Mouse (Mus musculus) ES-E14 (cell line): ENCODE data around the gene Fscn2. TPM values are rescaled to one million over a fixed set of nuclear protein-coding genes. Genes with fewer than 3 reads are reported as not detected.
A peak's percentile ranks its signal among the peaks of the same experiment; 100 is the strongest.
"Not testable (repeated sequence)": the region's sequence is repeated elsewhere in the genome, so short reads cannot be mapped to it uniquely, and the experiment has no call there.

ENCODE experiments used
- DNase-seq: peaks from one replicate; pipeline ENCODE4 v3.0.0-alpha.2; 2013; ENCODE audit warnings: low read depth, low spot score
- H3K27ac ChIP-seq: 2 replicates; pipeline ENCODE4 v1.5.1; 2012; ENCODE audit warnings: low read depth, mild to moderate bottlenecking, low read length, moderate library complexity, mixed read lengths; ENCODE audit not compliant: poor library complexity, insufficient read depth, severe bottlenecking
- H3K36me3 ChIP-seq: 2 replicates; pipeline ENCODE4 v1.6.1; 2012; ENCODE audit warnings: mild to moderate bottlenecking, low read length, moderate library complexity, mixed read lengths; ENCODE audit not compliant: control insufficient read depth, poor library complexity, insufficient read depth, severe bottlenecking
- H3K4me1 ChIP-seq, 2 experiments: fragments of 150-350 bp in 1 of 2; sonication (generic) in 1 of 2; 2 replicates each; pipeline ENCODE4 v1.6.1; 2012; ENCODE audit warnings: low read length in 2 of 2, mild to moderate bottlenecking in 1 of 2, mixed read lengths in 1 of 2; ENCODE audit not compliant: control insufficient read depth in 2 of 2, insufficient read depth in 2 of 2, poor library complexity in 1 of 2
- H3K4me3 ChIP-seq, 2 experiments: fragments of 150-350 bp in 1 of 2; sonication (generic) in 1 of 2; 2 replicates each; pipeline ENCODE4 v1.5.1; 2012; ENCODE audit warnings: low read length in 2 of 2, low read depth in 1 of 2, mild to moderate bottlenecking in 1 of 2, mixed read lengths in 1 of 2; ENCODE audit not compliant: insufficient read depth in 1 of 2, poor library complexity in 1 of 2, severe bottlenecking in 1 of 2
- H3K9ac ChIP-seq: 2 replicates; pipeline ENCODE4 v1.6.1; 2012; ENCODE audit warnings: low read depth, mild to moderate bottlenecking, low read length, mixed read lengths; ENCODE audit not compliant: poor library complexity, insufficient read depth, severe bottlenecking
- H3K9me3 ChIP-seq: fragments of 150-350 bp; sonication (generic); 2 replicates; pipeline ENCODE4 v1.6.1; 2012; ENCODE audit warnings: low read depth, mild to moderate bottlenecking, low read length; ENCODE audit not compliant: control insufficient read depth, insufficient read depth
- CHD2 ChIP-seq: IDR thresholded peaks from 2 replicates; pipeline ENCODE4 v1.6.1; 2014; ENCODE audit warnings: mild to moderate bottlenecking, low read depth, low read length, inconsistent platforms
- HCFC1 ChIP-seq: IDR thresholded peaks from 2 replicates; pipeline ENCODE4 v1.6.1; 2012; ENCODE audit warnings: low read length, inconsistent platforms, borderline replicate concordance; ENCODE audit not compliant: insufficient read depth
- MAFK ChIP-seq: IDR thresholded peaks from 2 replicates; pipeline ENCODE4 v1.6.1; 2014; ENCODE audit warnings: mild to moderate bottlenecking, low read depth, low read length, inconsistent platforms; ENCODE audit not compliant: insufficient read depth
- ZC3H11A ChIP-seq: IDR thresholded peaks from 2 replicates; pipeline ENCODE4 v1.6.1; 2012; ENCODE audit warnings: low read depth, mild to moderate bottlenecking, inconsistent platforms, low read length, borderline replicate concordance
- ZNF384 ChIP-seq: IDR thresholded peaks from 2 replicates; pipeline ENCODE4 v1.6.1; 2012; ENCODE audit warnings: low read depth, low read length, inconsistent platforms
- in situ Hi-C, 2 experiments: fragments of 600-800 bp; cut with MboI; formaldehyde crosslinking; loops; one replicate each; pipeline ENCODE4 v1.15.1; 2025; ENCODE audit warnings: low sequenced_read_pairs in 2 of 2, inconsistent platforms in 1 of 2; ENCODE audit not compliant: unreplicated experiment in 2 of 2
- total RNA-seq: library from RNA; depleted of rRNA; stranded (reverse); fragments of 300-350 nt; gene quantifications from 2 replicates; pipeline ENCODE4 v1.2.3, GENCODE M21; 2012

The Fscn2 gene
- total RNA-seq, 1 experiment = 0.31 TPM

GRCm38 (mm10) chr11:120349986-120350702, 11.2 kb upstream of the Fscn2 start:
- in situ Hi-C loops = no loop called here
- Histone ChIP-seq H3K9ac (peak overlapping the region; percentile 94), H3K4me1 (peaks cover 4 to 30% of the 10 kb centered on the region in 2 experiments; a peak in 3 of 4 replicates), H3K4me3 (peak overlapping the region; percentile 67 to 79), H3K9me3 (no peaks in the 10 kb centered on the region), H3K27ac (peak overlapping the region; percentile 99), H3K36me3 (peaks cover 19% of the 10 kb centered on the region)
- DNase-seq = peak; percentile 82
- no peak for TF ChIP-seq ZC3H11A
- TF ChIP-seq MAFK = no peak
- TF ChIP-seq HCFC1 = no peak
- TF ChIP-seq CHD2 = no peak
- no peak for TF ChIP-seq ZNF384

GRCm38 (mm10) chr11:120350711-120351110, 10.6 kb upstream of the Fscn2 start:
- Histone ChIP-seq H3K36me3 (peaks cover 16% of the 10 kb centered on the region), H3K4me3 (peak overlapping the region; percentile 67 to 79), H3K9me3 (no peaks in the 10 kb centered on the region), H3K4me1 (peaks cover 4 to 30% of the 10 kb centered on the region in 2 experiments; a peak in 3 of 4 replicates), H3K27ac (peak overlapping the region; percentile 99), H3K9ac (peak overlapping the region; percentile 94)
- TF ChIP-seq MAFK (no peak), ZNF384 (no peak), CHD2 (no peak), HCFC1 (no peak), ZC3H11A (no peak)
- in situ Hi-C loops = no loop called here
- DNase-seq = no peak

DNA sequence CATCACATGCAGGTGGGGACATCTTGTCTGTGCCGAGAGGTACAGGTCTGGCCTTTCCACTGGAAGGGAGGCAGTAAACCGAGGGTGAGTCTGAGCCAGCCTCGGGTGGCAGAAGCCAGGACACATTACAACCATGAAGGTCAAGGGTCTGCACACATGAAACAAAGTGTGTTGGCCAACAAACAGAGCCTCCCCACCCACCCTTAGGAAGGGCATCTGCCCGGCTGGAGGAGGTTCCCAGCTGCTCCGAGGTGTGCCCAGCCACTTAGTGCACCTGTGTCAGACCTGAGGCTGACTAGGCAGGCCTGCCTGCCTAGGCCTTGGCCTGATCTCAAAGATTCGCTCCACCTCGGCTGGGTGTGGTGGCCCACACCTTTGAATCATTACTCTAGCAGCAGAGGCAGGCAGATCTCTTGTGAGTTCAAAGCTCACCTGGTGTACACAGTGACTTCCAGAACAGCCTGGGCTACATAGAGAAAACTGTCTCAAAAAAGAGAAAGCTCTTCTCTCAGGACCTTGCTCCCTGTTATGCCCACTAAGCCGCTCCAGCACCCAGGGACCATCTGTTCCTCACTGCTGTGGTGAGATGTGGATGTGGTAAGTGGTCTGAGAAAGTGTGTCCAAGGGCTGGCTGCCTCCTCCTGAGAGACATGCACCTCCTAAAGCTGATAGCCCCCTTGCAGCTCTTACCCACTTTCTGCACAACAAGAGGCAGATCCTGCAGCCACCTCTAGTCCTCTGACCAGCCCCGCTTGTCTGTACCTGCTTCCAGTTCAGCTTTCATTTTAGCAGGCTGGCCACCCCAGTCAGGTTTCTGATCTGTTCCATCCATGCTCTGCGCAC, 9.9 kb upstream of the Fscn2 start:
- H3K4me3 ChIP-seq = no peak overlapping the region
- DNase-seq = no peak
- H3K4me1 ChIP-seq = peaks cover 4 to 30% of the 10 kb centered on the region in 2 experiments; a peak in 3 of 4 replicates
- no peaks in the 10 kb centered on the region for H3K9me3 ChIP-seq
- H3K9ac ChIP-seq = peak overlapping the region; percentile 2; the same call in 1 of the 2 replicates
- TF ChIP-seq CHD2 = no peak
- TF ChIP-seq ZNF384 = no peak
- no peak for TF ChIP-seq MAFK
- no peak for TF ChIP-seq HCFC1
- no peak for TF ChIP-seq ZC3H11A
- in situ Hi-C loops = no loop called here
- peak overlapping the region; percentile 99 for H3K27ac ChIP-seq
- peaks cover 13% of the 10 kb centered on the region for H3K36me3 ChIP-seq

DNA sequence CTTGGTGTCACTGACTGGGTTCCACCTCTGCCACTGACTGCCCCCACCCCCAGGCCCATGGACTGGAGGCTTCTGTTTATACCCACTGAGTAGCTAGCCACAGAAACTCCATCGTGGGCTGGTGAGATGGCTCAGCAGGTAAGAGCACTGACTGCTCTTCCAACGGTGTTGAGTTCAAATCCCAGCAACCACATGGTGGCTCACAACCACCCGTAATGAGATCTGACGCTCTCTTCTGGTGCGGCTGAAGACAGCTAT, 9.3 kb upstream of the Fscn2 start:
- H3K4me3 ChIP-seq, in situ Hi-C loops, H3K27ac ChIP-seq, H3K9me3 ChIP-seq, H3K36me3 ChIP-seq, DNase-seq, H3K9ac ChIP-seq: not testable (repeated sequence)
- peaks cover 4 to 30% of the 10 kb centered on the region in 2 experiments; a peak in 3 of 4 replicates for H3K4me1 ChIP-seq
